Mouse (Mus musculus): ENCODE data around the gene Cma2. TPM values are rescaled to one million over a fixed set of nuclear protein-coding genes. Genes with fewer than 3 reads are reported as not detected.
"Not testable (repeated sequence)": the region's sequence is repeated elsewhere in the genome, so short reads cannot be mapped to it uniquely, and the experiment has no call there.

Cma2 gene
- polyA plus RNA-seq, 1 experiment: not detected

DNA sequence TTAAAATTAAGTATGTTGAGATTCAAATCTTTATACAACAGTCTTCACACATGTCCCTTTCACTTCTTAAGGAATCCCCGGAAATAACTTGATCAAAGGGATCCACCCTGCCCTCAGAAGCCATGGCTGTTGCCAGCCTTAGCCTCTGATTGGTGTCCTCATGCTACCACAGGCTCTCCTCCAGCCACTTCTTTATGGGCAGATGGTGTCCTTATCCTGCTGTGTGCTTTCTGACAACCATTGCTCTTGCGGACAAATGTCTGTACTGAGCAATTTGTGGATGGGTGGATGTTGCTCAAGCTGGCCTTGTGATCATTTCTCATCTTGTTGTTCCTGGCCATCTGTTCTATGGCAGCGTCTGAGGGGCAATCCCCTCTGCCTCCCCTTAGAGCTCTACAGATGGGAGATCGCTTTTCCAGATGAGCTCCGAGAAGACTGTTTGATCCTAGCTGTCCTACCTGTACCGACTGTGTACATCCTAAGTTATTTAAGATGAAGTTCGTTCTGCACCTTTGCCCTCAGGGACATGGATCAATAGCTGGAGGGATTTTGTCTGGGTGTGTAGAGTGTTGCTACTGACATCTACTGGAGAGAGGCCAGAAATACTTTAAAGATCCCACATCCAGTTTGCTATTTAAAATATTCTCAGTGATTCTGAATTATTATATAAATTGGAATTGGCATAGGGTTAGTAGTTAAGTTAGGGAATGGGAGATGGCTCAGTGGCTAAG is 10.5 kb upstream of the Cma2 start:
- TF ChIP-seq CTCF (IDR thresholded peaks at IDR 0.05; ENCODE audit: insufficient read depth, low read depth, low read length): no peak
- TF ChIP-seq POLR2A (IDR thresholded peaks at IDR 0.05; ENCODE audit: insufficient read depth, low read depth, low read length): no peak
- 64% methylated on average over 7 of the region's 7 CpGs for whole genome bisulfite sequencing
- H3K27ac ChIP-seq (ENCODE audit: insufficient read depth, low read depth, low read length): no peak overlapping the region
- H3K4me3 ChIP-seq (ENCODE audit: insufficient read depth, low read depth, low read length): no peak overlapping the region
- H3K4me1 ChIP-seq (ENCODE audit: control insufficient read depth, insufficient read depth, low read length): no peaks in the 10 kb centered on the region

DNA sequence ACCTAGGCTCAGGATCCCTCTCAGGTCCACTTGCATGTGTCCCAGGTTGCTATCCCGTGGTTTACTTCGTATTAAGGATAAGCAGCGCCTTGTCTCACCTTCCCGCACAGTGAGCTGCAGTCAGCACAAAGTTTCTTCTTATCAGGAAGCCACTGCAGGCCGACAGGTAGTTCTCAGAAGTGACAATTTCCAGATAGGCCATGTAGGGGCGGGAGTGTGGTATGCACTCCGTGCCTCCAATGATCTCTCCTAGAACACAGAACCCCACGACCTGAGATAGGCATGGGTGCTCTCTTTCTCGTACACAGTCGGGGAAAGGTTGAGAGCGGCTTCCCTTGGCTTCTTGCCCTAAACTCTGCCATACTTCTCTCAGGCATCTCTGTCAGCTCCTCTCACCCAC is 7.2 kb upstream of the Cma2 start:
- H3K4me1 ChIP-seq (ENCODE audit: control insufficient read depth, insufficient read depth, low read length): no peaks in the 10 kb centered on the region
- TF ChIP-seq POLR2A (IDR thresholded peaks at IDR 0.05; ENCODE audit: insufficient read depth, low read depth, low read length) (no peak), CTCF (IDR thresholded peaks at IDR 0.05; ENCODE audit: insufficient read depth, low read depth, low read length) (no peak)
- H3K27ac ChIP-seq (ENCODE audit: insufficient read depth, low read depth, low read length): no peak overlapping the region
- 94% methylated on average over 11 of the region's 11 CpGs for WGBS
- no peak overlapping the region for H3K4me3 ChIP-seq (ENCODE audit: insufficient read depth, low read depth, low read length)

DNA sequence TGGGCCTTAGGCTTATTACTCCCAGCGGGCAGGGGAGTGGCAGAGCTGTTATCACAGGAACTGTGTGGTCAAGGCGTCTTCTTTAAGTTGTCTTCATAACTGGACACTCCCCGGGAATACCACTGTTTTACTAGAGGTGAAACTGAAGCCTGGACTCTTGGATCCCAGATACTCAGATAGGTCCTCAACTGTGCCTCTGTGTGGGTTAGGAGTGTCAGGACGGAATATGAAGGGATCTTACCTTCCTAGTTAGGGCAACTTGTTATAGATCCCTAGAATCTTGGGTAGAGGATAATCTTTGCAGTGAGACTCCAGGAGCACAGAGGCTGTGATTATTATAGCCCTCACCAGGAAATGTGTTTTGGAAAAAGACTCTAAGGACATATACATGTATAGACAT is 6.2 kb upstream of the Cma2 start, which contains the start of gene Cma1:
Gene Cma1 (minus strand): TSS at position 101 of the 400 bp plus-strand sequence.
- TF ChIP-seq POLR2A (IDR thresholded peaks at IDR 0.05; ENCODE audit: insufficient read depth, low read depth, low read length) (no peak), CTCF (IDR thresholded peaks at IDR 0.05; ENCODE audit: insufficient read depth, low read depth, low read length) (no peak)
- Histone ChIP-seq H3K4me3 (ENCODE audit: insufficient read depth, low read depth, low read length) (no peak within 1 kb of the TSS), H3K27ac (ENCODE audit: insufficient read depth, low read depth, low read length) (no peak within 1 kb of the TSS), H3K4me1 (ENCODE audit: control insufficient read depth, insufficient read depth, low read length) (no peaks in the 10 kb centered on the region)
- 93% methylated on average over 4 of the region's 4 CpGs for WGBS

DNA sequence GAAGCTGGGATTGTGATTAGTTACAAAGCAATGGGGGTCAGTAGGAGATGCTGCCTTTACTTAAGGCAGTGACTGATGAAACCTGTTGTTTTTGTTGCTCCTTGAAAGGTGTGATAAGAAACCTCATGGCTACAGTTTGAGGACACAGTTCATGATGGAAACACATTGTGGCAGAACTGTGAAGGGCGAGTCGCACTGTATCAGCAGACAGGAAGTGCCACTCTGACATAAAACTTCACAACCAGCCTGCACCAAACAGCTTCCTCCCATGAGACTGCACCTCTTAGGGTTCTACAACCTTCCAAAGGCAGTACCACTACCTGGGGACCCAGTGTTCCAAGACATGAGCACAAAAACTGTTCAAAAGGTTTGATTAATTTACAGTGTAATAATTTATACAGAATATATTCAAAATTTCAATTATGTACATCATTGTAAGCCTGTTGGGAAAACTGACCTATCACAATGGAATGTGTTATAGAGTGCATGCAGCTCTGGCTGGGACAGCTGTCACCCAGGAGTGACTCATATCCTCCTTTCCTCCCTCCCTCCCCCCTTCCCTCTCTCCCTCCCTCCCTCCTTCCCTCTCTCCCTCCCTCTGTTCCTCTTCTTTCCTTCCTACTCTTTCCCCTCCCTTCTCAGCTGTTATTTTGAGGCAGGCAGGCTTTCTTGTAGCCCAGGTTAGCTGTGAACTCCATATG is 4.4 kb upstream of the Cma2 start:
- 87% methylated on average over 2 of the region's 2 CpGs for WGBS
- TF ChIP-seq CTCF (IDR thresholded peaks at IDR 0.05; ENCODE audit: insufficient read depth, low read depth, low read length) (no peak), POLR2A (IDR thresholded peaks at IDR 0.05; ENCODE audit: insufficient read depth, low read depth, low read length) (no peak)
- Histone ChIP-seq H3K4me1 (ENCODE audit: control insufficient read depth, insufficient read depth, low read length) (no peaks in the 10 kb centered on the region), H3K27ac (ENCODE audit: insufficient read depth, low read depth, low read length) (no peak overlapping the region), H3K4me3 (ENCODE audit: insufficient read depth, low read depth, low read length) (no peak overlapping the region)

DNA sequence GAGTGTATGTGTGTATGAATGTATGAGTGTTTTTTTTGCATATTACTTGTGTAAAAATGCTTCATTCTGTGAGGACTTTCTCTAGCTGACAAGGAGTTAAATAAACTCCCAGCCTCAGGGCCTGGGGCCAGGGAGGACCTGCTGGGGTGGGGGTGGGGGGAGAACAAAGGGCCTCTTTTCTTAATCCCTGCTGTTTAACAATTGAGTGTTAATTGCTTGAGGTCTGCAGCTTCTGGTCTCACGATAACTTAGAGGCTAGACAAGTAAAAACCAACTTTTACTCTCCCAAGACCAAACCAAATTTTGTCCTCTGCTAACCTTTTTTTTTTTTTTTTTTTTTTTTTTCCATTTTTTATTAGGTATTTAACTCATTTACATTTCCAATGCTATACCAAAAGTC is 12.5 kb downstream of the Cma2 start:
- TF ChIP-seq CTCF (IDR thresholded peaks at IDR 0.05; ENCODE audit: insufficient read depth, low read depth, low read length): no peak
- 43% methylated on average over 1 of the region's 1 CpGs for WGBS
- Histone ChIP-seq H3K4me1 (ENCODE audit: control insufficient read depth, insufficient read depth, low read length) (no peaks in the 10 kb centered on the region), H3K4me3 (ENCODE audit: insufficient read depth, low read depth, low read length) (no peak overlapping the region), H3K27ac (ENCODE audit: insufficient read depth, low read depth, low read length) (no peak overlapping the region)

DNA sequence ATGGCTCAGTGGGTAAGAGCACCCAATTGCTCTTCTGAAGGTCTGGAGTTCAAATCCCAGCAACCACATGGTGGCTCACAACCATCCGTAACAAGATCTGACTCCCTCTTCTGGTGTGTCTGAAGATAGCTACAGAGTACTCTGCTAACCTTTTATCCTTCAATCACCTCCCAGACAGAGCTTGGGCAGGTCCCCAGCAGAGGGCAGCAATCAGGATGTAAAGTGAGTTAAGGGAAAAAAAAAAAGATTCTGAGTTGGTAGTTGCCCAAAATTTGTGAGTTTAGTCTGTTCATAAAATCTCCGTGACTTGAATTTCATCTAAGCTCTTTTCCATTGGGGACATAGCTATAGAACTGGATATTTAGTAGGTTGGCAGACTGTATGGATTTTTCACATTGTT is 13.1 kb downstream of the Cma2 start:
- not testable (repeated sequence) for H3K27ac ChIP-seq (ENCODE audit: insufficient read depth, low read depth, low read length); H3K4me1 ChIP-seq (ENCODE audit: control insufficient read depth, insufficient read depth, low read length); H3K4me3 ChIP-seq (ENCODE audit: insufficient read depth, low read depth, low read length)
- 70% methylated on average over 2 of the region's 2 CpGs for WGBS

DNA sequence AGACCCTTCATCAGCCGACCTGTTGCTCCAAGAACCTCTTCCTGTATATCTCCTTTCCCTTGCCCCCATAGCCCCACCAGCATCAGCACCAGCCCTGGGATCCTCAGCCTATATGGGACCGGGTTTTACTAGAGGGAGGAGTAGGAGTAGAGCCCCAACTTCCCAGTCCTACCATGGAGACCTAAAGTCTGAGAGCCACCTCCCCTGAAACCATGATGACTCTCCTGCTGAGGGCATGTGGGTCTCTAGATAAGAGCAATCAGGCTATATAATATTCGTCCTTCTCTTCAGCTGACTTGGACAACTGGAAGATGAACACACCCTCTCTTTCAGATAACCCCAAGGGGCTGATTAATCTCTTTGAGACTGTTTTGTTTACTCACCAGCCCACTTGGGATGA is 36.7 kb downstream of the Cma2 start:
- H3K4me1 ChIP-seq (ENCODE audit: control insufficient read depth, insufficient read depth, low read length); H3K27ac ChIP-seq (ENCODE audit: insufficient read depth, low read depth, low read length); H3K4me3 ChIP-seq (ENCODE audit: insufficient read depth, low read depth, low read length): not testable (repeated sequence)
- 83% methylated on average over 2 of the region's 3 CpGs for WGBS

DNA sequence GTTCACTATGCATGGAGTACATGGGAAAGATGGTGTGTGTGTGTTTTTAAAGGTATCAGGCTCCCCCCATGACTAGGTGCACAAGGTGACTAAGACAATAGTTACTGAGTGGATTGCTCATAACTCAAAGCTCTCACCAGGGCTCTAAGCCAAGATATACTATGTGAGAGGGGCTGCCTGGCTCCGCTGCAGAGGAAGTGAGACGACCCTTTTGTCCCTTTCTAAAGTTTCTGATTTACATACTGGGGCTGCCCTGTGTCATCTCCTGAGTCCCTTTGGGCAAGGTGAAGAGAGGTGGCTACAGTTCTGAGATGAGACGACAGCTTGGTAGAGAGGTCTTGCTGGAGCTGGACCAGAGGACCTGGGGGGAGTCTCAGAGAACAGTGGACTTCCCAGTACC is 62.4 kb downstream of the Cma2 start:
- Histone ChIP-seq H3K4me3 (ENCODE audit: insufficient read depth, low read depth, low read length) (no peak overlapping the region), H3K27ac (ENCODE audit: insufficient read depth, low read depth, low read length) (no peak overlapping the region), H3K4me1 (ENCODE audit: control insufficient read depth, insufficient read depth, low read length) (no peaks in the 10 kb centered on the region)
- TF ChIP-seq POLR2A (IDR thresholded peaks at IDR 0.05; ENCODE audit: insufficient read depth, low read depth, low read length) (no peak), CTCF (IDR thresholded peaks at IDR 0.05; ENCODE audit: insufficient read depth, low read depth, low read length) (no peak)
- 77% methylated on average over 3 of the region's 3 CpGs for WGBS

DNA sequence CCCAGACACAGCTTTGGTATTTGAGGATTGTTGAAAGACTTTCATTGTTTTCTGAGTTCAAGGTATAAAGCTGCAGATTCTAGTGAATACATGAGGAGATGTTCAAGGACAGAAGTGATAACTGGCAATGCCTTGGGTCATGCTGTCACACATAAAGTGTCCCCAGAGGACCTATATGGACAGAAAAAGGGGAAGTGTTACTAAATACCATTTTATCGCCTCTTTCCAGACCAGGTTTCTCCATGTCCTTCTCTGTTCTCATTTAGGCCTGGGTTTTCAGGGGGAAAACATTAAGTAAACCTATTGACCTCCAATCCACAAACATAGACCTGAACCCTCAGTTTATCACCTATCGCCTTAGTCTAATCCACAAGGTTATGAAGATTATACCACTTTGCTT is 63.1 kb downstream of the Cma2 start:
- Histone ChIP-seq H3K4me3 (ENCODE audit: insufficient read depth, low read depth, low read length) (no peak overlapping the region), H3K4me1 (ENCODE audit: control insufficient read depth, insufficient read depth, low read length) (no peaks in the 10 kb centered on the region), H3K27ac (ENCODE audit: insufficient read depth, low read depth, low read length) (no peak overlapping the region)
- TF ChIP-seq CTCF (IDR thresholded peaks at IDR 0.05; ENCODE audit: insufficient read depth, low read depth, low read length) (no peak), POLR2A (IDR thresholded peaks at IDR 0.05; ENCODE audit: insufficient read depth, low read depth, low read length) (no peak)
- WGBS: 97% methylated on average over 2 of the region's 2 CpGs

DNA sequence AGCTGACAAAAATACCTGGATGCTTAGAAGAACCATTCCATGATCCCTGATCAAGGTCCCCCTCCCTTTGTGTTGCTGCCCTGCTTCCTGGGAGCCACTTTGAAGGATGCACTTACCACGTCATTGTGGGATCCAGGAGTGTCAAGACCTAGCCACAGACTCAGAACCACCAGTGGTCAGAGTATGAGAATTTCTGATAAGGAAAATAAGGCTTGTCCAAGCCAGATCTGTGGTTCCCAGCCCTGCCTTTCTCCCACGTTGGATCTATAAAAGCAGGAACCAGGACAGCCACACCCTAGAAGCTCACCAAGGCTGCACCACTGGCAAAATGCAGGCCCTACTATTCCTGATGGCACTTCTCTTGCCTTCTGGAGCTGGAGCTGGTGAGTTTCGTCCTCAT is 66.9 kb downstream of the Cma2 start, which contains the start of gene Mcpt1:
Gene Mcpt1 (plus strand): TSS at position 301 of the 400 bp plus-strand sequence.
- H3K27ac ChIP-seq (ENCODE audit: insufficient read depth, low read depth, low read length); H3K4me3 ChIP-seq (ENCODE audit: insufficient read depth, low read depth, low read length); H3K4me1 ChIP-seq (ENCODE audit: control insufficient read depth, insufficient read depth, low read length): not testable (repeated sequence)
- WGBS: 83% methylated on average over 3 of the region's 3 CpGs

Data from olfactory bulb, adult 2 months (tissue).